Mouse (Mus musculus) liver, embryonic 11.5 days (tissue): ENCODE results near the gene Cd164. TPM values are rescaled to one million over a fixed set of nuclear protein-coding genes. Genes with fewer than 3 reads are reported as not detected.
A peak's percentile ranks its signal among the peaks of the same experiment; 100 is the strongest.
"Not testable (repeated sequence)": the region's sequence is repeated elsewhere in the genome, so short reads cannot be mapped to it uniquely, and the experiment has no call there.

Experiments
- ATAC-seq: fragments of 200-750 bp; cut with Nextera tagmentation; replicated peaks from 2 replicates; pipeline ENCODE4 v1.8.0; 2017; ENCODE audit warnings: moderate number of reproducible peaks, mild to moderate bottlenecking, moderate TSS enrichment, moderate library complexity; ENCODE audit not compliant: low FRiP score
- DNase-seq: peaks from one replicate; pipeline ENCODE4 v3.0.0-alpha.2; 2017; ENCODE audit warnings: low spot score
- H3K27ac ChIP-seq: fragments of 300-500 bp; sonication (generic); 2 replicates; pipeline ENCODE4 v1.5.1; 2014; ENCODE audit warnings: mild to moderate bottlenecking, low read depth, low read length, control low read depth
- H3K27me3 ChIP-seq: fragments of 300-500 bp; sonication (generic); replicated peaks from 2 replicates; pipeline ENCODE4 v1.6.1; 2014; ENCODE audit warnings: low read length, mixed read lengths; ENCODE audit not compliant: control insufficient read depth, insufficient read depth
- H3K36me3 ChIP-seq: fragments of 300-500 bp; sonication (generic); 2 replicates; pipeline ENCODE4 v1.6.1; 2014; ENCODE audit warnings: mild to moderate bottlenecking, low read length, moderate library complexity, mixed read lengths; ENCODE audit not compliant: control insufficient read depth, insufficient read depth
- H3K4me1 ChIP-seq: fragments of 300-500 bp; sonication (generic); replicated peaks from 2 replicates; pipeline ENCODE4 v1.6.1; 2014; ENCODE audit warnings: low read length, mixed read lengths; ENCODE audit not compliant: control insufficient read depth, insufficient read depth
- H3K4me2 ChIP-seq: fragments of 300-500 bp; sonication (generic); 2 replicates; pipeline ENCODE4 v1.6.1; 2014; ENCODE audit warnings: mild to moderate bottlenecking, control low read depth, moderate library complexity
- H3K4me3 ChIP-seq: fragments of 300-500 bp; sonication (generic); 2 replicates; pipeline ENCODE4 v1.5.1; 2014; ENCODE audit warnings: low read depth, low read length, control low read depth
- H3K9ac ChIP-seq: fragments of 300-500 bp; sonication (generic); 2 replicates; pipeline ENCODE4 v1.6.1; 2014; ENCODE audit warnings: low read depth, low read length, control low read depth
- H3K9me3 ChIP-seq: fragments of 300-500 bp; sonication (generic); 2 replicates; pipeline ENCODE4 v1.6.1; 2016; ENCODE audit warnings: low read length, inconsistent platforms, mixed read lengths; ENCODE audit not compliant: control insufficient read depth
- WGBS: fragments of 180-500 bp; shearing (Covaris S2); extraction: QIAGEN DNeasy Blood & Tissue Kit; methylation state at CpG from one replicate; pipeline ENCODE4 v1.1.7; 2014; 5-methylcytosine and 5-hydroxymethylcytosine counted together
- polyA plus RNA-seq: library from polyadenylated mRNA; unstranded; fragments of >200 nt; fragmentation: Nextera tagmentation; extraction: Ambion mirVana; gene quantifications from 2 replicates; pipeline ENCODE4 v1.2.1, GENCODE M21; 2014

The Cd164 gene
- polyA plus RNA-seq, 1 experiment from 2014 or later: 122 TPM

- 2% methylated on average over 50 of the region's 50 CpGs for WGBS
- H3K27ac ChIP-seq: peak within 1 kb of the TSS; percentile 34; the same call in 1 of the 2 replicates
These were observed 29.3 kb upstream of the Cd164 start, which contains the start of the genes Smpd2 and Ppil6 for GRCm38 (mm10) chr10:41489708-41490517. Gene Smpd2, minus strand, starts transcription at chr10:41490369. Gene Ppil6, plus strand, starts transcription at chr10:41490439.

GRCm38 (mm10) chr10:41490518-41490873 lies 28.7 kb upstream of the Cd164 start:
- Histone ChIP-seq H3K9ac (peak overlapping the region; percentile 77), H3K9me3 (no peaks in the 10 kb centered on the region), H3K36me3 (peaks cover 12% of the 10 kb centered on the region), H3K4me2 (peak overlapping the region; percentile 99), H3K27me3 (no peaks in the 10 kb centered on the region), H3K27ac (no peak overlapping the region), H3K4me1 (0 out of 2 replicates have a peak, but pooled peaks cover 9% of the 10 kb centered on the region), H3K4me3 (peak overlapping the region; percentile 71)
- ATAC-seq: no peak
- no peak for DNase-seq
- WGBS: 1% methylated on average over 29 of the region's 29 CpGs

More at GRCm38 (mm10) chr10:41489708-41490517, 29.3 kb upstream of the Cd164 start, which contains the start of the genes Smpd2 and Ppil6:
- DNase-seq (peak; percentile 96), ATAC-seq (peak; percentile 93)
- no peaks in the 10 kb centered on the region for H3K27me3 ChIP-seq
- H3K4me2 ChIP-seq: peak within 1 kb of the TSS; percentile 99
- 0 out of 2 replicates have a peak, but pooled peaks cover 9% of the 10 kb centered on the region for H3K4me1 ChIP-seq
- peak within 1 kb of the TSS; percentile 71 for H3K4me3 ChIP-seq
- H3K36me3 ChIP-seq: peaks cover 13% of the 10 kb centered on the region
- peak within 1 kb of the TSS; percentile 77 for H3K9ac ChIP-seq
- H3K9me3 ChIP-seq: no peaks in the 10 kb centered on the region

GRCm38 (mm10) chr10:41491111-41491510 lies 28.1 kb upstream of the Cd164 start:
- Histone ChIP-seq H3K9me3 (no peaks in the 10 kb centered on the region), H3K4me3 (no peak overlapping the region), H3K4me1 (0 out of 2 replicates have a peak, but pooled peaks cover 9% of the 10 kb centered on the region), H3K27me3 (no peaks in the 10 kb centered on the region), H3K27ac (no peak overlapping the region), H3K36me3 (peaks cover 7% of the 10 kb centered on the region), H3K9ac (no peak overlapping the region), H3K4me2 (no peak overlapping the region; the same call in 1 of the 2 replicates)
- WGBS: 46% methylated on average over 4 of the region's 4 CpGs
- no peak for ATAC-seq
- no peak for DNase-seq

DNA sequence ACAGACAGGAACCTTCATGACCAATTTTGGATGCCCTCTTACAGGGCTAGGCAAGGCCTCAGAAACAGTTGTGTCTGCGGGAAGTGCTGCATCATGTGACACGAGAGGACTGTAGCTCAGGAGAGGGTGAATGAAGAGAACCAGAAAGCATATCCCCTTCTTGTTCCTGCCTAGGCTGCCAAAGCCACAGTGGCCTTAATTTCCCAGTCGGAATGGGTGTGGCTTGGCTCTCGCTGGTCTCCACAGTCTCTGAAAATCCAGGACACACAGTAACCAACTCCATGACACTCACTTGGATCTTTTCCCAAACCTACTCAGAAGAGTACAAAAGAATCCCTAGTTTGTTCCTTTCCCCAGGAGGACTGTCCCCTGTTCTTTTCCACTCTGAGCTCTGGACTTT lies 18.3 kb upstream of the Cd164 start:
- Histone ChIP-seq H3K36me3 (no peaks in the 10 kb centered on the region), H3K9ac (no peak overlapping the region), H3K27me3 (no peaks in the 10 kb centered on the region), H3K4me3 (no peak overlapping the region), H3K4me1 (no peaks in the 10 kb centered on the region), H3K4me2 (no peak overlapping the region), H3K9me3 (no peaks in the 10 kb centered on the region), H3K27ac (no peak overlapping the region)
- 64% methylated on average over 4 of the region's 4 CpGs for WGBS
- DNase-seq (no peak), ATAC-seq (no peak)

- no peaks in the 10 kb centered on the region for H3K27me3 ChIP-seq
- H3K36me3 ChIP-seq: no peaks in the 10 kb centered on the region
- 82% methylated on average over 1 of the region's 1 CpGs for WGBS
- no peaks in the 10 kb centered on the region for H3K4me1 ChIP-seq
- H3K4me2 ChIP-seq: no peak overlapping the region
- no peaks in the 10 kb centered on the region for H3K9me3 ChIP-seq
- no peak overlapping the region for H3K9ac ChIP-seq
- DNase-seq: no peak
- H3K4me3 ChIP-seq: no peak overlapping the region
- no peak overlapping the region for H3K27ac ChIP-seq
- no peak for ATAC-seq
These were observed 14.2 kb upstream of the Cd164 start for GRCm38 (mm10) chr10:41504996-41505395.

DNA sequence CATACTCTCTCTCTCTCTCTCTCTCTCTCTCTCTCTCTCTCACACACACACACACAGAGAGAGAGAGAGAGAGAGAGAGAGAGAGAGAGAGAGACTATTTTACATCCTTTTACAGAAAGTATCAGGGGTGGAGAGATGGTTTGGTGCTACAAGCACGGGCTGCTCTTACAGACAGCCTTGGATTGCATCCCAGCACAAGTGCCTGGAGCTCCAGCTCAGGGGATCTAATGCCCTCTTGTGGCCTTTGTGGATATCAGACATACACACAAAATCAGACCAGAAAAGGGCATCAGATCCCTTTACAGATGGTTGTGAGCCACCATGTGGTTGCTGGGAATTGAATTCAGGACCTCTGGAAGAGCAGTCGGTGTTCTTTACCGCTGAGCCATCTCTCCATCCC lies 13.8 kb upstream of the Cd164 start:
- not testable (repeated sequence) for ATAC-seq, H3K4me2 ChIP-seq, H3K27me3 ChIP-seq, H3K4me3 ChIP-seq, DNase-seq, H3K4me1 ChIP-seq, H3K9me3 ChIP-seq, H3K36me3 ChIP-seq, H3K9ac ChIP-seq, H3K27ac ChIP-seq
- 3% methylated on average over 3 of the region's 3 CpGs for WGBS

- H3K27me3 ChIP-seq: no peaks in the 10 kb centered on the region
- no peak for ATAC-seq
- no peak for DNase-seq
These were observed 10.1 kb upstream of the Cd164 start for GRCm38 (mm10) chr10:41509160-41509559.

DNA sequence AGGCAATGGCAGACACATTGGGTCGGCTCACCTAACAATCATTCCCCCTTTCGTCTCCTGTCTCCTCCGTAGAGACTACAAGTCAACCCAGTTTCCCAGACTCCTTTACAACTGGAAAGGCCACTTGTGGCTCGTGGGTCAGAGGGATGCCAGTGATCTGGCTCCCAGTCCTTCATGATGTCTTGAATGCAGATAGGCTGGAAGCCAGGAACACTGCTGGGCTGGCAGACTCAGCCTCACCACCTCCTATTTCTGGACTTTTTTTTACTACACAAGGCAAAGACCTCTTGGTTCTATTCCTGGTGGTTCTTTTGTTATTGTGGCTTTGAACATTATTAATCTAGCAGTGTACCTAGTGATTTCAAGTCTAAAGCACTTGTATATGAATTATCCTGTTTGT lies 4.9 kb upstream of the Cd164 start:
- H3K27me3 ChIP-seq: no peaks in the 10 kb centered on the region
- H3K9me3 ChIP-seq: no peaks in the 10 kb centered on the region
- H3K27ac ChIP-seq: no peak overlapping the region
- H3K4me2 ChIP-seq: no peak overlapping the region
- H3K9ac ChIP-seq: no peak overlapping the region
- no peaks in the 10 kb centered on the region for H3K36me3 ChIP-seq
- no peaks in the 10 kb centered on the region; the same call in 1 of the 2 replicates for H3K4me1 ChIP-seq
- DNase-seq (no peak), ATAC-seq (no peak)
- H3K4me3 ChIP-seq: no peak overlapping the region
- 75% methylated on average over 4 of the region's 4 CpGs for WGBS

More at GRCm38 (mm10) chr10:41509160-41509559, 10.1 kb upstream of the Cd164 start:
- Histone ChIP-seq H3K9me3 (no peaks in the 10 kb centered on the region), H3K4me3 (no peak overlapping the region), H3K36me3 (no peaks in the 10 kb centered on the region), H3K27ac (no peak overlapping the region), H3K4me2 (no peak overlapping the region), H3K4me1 (no peaks in the 10 kb centered on the region), H3K9ac (no peak overlapping the region)
- 33% methylated on average over 2 of the region's 2 CpGs for WGBS

- H3K27ac ChIP-seq: no peak overlapping the region
- DNase-seq: no peak
- H3K9me3 ChIP-seq: no peaks in the 10 kb centered on the region
- no peaks in the 10 kb centered on the region; the same call in 1 of the 2 replicates for H3K4me1 ChIP-seq
- H3K4me2 ChIP-seq: no peak overlapping the region
- H3K36me3 ChIP-seq: no peaks in the 10 kb centered on the region
- H3K27me3 ChIP-seq: no peaks in the 10 kb centered on the region
- no peak for ATAC-seq
- H3K9ac ChIP-seq: no peak overlapping the region
- H3K4me3 ChIP-seq: no peak overlapping the region
These were observed 4.3 kb upstream of the Cd164 start for GRCm38 (mm10) chr10:41514921-41515320.
